Mouse (Mus musculus) heart, postnatal 25 days (tissue): Measurements from ENCODE around the gene Ppp2r2d. TPM values are rescaled to one million over a fixed set of nuclear protein-coding genes. Genes with fewer than 3 reads are reported as not detected.

Source experiments
- DNase-seq: peaks from one replicate; pipeline ENCODE4 v3.0.0; 2022; ENCODE audit warnings: low spot score
- intact Hi-C: fragments of 180-260 bp; cut with DNase I; formaldehyde crosslinking; loops from one replicate; pipeline ENCODE4 v1.15.1; 2025
- total RNA-seq, 2 experiments: library from RNA; stranded (reverse); gene quantifications; 2 replicates each; pipeline ENCODE4 v1.2.3; 2021

Ppp2r2d gene
- total RNA-seq, 2 experiments from 2014 or later, result 36.8 to 40.9 TPM

- no peak for DNase-seq
These were observed 64.3 kb downstream of the Ppp2r2d start for GRCm38 (mm10) chr7:138910193-138910562.

GRCm38 (mm10) chr7:138913616-138914015 lies 67.7 kb downstream of the Ppp2r2d start:
- no peak for DNase-seq
- intact Hi-C loops, result no loop called here

More at GRCm38 (mm10) chr7:138910193-138910562, 64.3 kb downstream of the Ppp2r2d start:
- intact Hi-C loops, result no loop called here

GRCm38 (mm10) chr7:138919156-138919944 lies 73.5 kb downstream of the Ppp2r2d start:
- DNase-seq, result peak; percentile 86
- intact Hi-C loops, result no loop called here

GRCm38 (mm10) chr7:138921611-138922010 lies 75.7 kb downstream of the Ppp2r2d start:
- DNase-seq, result no peak
- intact Hi-C loops, result no loop called here

GRCm38 (mm10) chr7:138923756-138924425 lies 78.0 kb downstream of the Ppp2r2d start:
- no peak for DNase-seq

GRCm38 (mm10) chr7:138928456-138928855 lies 82.6 kb downstream of the Ppp2r2d start:
- intact Hi-C loops, result no loop called here
- no peak for DNase-seq

More at GRCm38 (mm10) chr7:138923756-138924425, 78.0 kb downstream of the Ppp2r2d start:
- intact Hi-C loops, result loop anchor here (1.0 kb wide), 1 partner anchor 84 kb away; no protein-coding TSS in a partner anchor

Other genes with a start within 250 kb of the Ppp2r2d start
- 10 to 100 TPM; 14.8 to 17.5 TPM for gene Mapk1ip1, start 194 bp downstream of the Ppp2r2d start, total RNA-seq
- gene Bnip3, start 63.4 kb downstream of the Ppp2r2d start, total RNA-seq, result 100 to 1,000 TPM; 206 to 234 TPM
- under 1 TPM; 0.20 to 0.29 TPM for gene Jakmip3, start 94.7 kb downstream of the Ppp2r2d start, total RNA-seq
- gene Dpysl4, start 239.9 kb downstream of the Ppp2r2d start, total RNA-seq, result 1 to 10 TPM; 4.9 to 5.7 TPM